Mouse (Mus musculus): ENCODE measurements around the gene Sema4c. TPM values are rescaled to one million over a fixed set of nuclear protein-coding genes. Genes with fewer than 3 reads are reported as not detected.
"Not testable (repeated sequence)": the region's sequence is repeated elsewhere in the genome, so short reads cannot be mapped to it uniquely, and the experiment has no call there.

Sema4c gene
- polyA plus RNA-seq, 1 experiment from 2014 or later = 2.0 TPM

GRCm38 (mm10) chr1:36541844-36542243 is 16.3 kb downstream of the Sema4c start:
- ATAC-seq (no peak), DNase-seq (no peak)
- Histone ChIP-seq H3K36me3 (replicated peaks; ENCODE audit: insufficient read depth, low read length) (peaks cover 12% of the 10 kb centered on the region; the same call in 1 of the 2 replicates), H3K9me3 (ENCODE audit: low read length) (no peaks in the 10 kb centered on the region), H3K27me3 (ENCODE audit: insufficient read depth, low read length) (no peaks in the 10 kb centered on the region), H3K4me1 (ENCODE audit: insufficient read depth) (0 out of 2 replicates have a peak, but pooled peaks cover 10% of the 10 kb centered on the region), H3K9ac (replicated peaks) (no peak overlapping the region), H3K4me3 (ENCODE audit: low read depth, low read length) (no peak overlapping the region), H3K27ac (ENCODE audit: low read depth) (no peak overlapping the region), H3K4me2 (ENCODE audit: low read depth, low read length) (no peak overlapping the region)
- WGBS (ENCODE audit: insufficient replicate concordance) = 94% methylated on average over 16 of the region's 16 CpGs
- TF ChIP-seq EP300 (IDR thresholded peaks at IDR 0.05; ENCODE audit: low read depth) (no peak), CTCF (IDR thresholded peaks at IDR 0.05; ENCODE audit: low read depth) (no peak)

DNA sequence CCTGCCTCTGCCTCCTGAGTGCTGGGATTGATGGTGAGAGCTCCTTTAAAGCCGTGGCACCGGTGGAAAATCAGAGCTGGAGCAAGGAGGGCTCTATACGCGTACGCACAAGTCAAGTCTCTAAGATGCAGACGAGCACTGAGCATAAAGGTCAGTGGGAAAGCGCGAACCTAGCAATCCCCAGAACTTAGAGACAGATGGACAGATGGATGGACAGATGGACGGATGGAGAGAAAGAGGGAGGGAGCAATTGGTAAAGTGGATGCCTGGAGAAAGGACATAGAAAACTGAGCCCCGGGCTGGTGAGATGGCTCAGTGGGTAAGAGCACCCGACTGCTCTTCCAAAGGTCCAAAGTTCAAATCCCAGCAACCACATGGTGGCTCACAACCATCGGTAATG is 17.3 kb downstream of the Sema4c start:
- H3K27me3 ChIP-seq (ENCODE audit: insufficient read depth, low read length) = no peaks in the 10 kb centered on the region
- H3K9me3 ChIP-seq (ENCODE audit: low read length) = no peaks in the 10 kb centered on the region
- no peak for DNase-seq
- no peak overlapping the region for H3K4me2 ChIP-seq (ENCODE audit: low read depth, low read length)
- 86% methylated on average over 12 of the region's 12 CpGs for WGBS (ENCODE audit: insufficient replicate concordance)
- no peak overlapping the region for H3K9ac ChIP-seq (replicated peaks)
- no peak overlapping the region for H3K27ac ChIP-seq (ENCODE audit: low read depth)
- ATAC-seq = no peak
- H3K36me3 ChIP-seq (replicated peaks; ENCODE audit: insufficient read depth, low read length) = peaks cover 12% of the 10 kb centered on the region; the same call in 1 of the 2 replicates
- H3K4me1 ChIP-seq (ENCODE audit: insufficient read depth) = peaks cover 10% of the 10 kb centered on the region; the same call in 1 of the 2 replicates
- H3K4me3 ChIP-seq (ENCODE audit: low read depth, low read length) = no peak overlapping the region
- no peak for TF ChIP-seq CTCF (IDR thresholded peaks at IDR 0.05; ENCODE audit: low read depth)
- no peak for TF ChIP-seq EP300 (IDR thresholded peaks at IDR 0.05; ENCODE audit: low read depth)

DNA sequence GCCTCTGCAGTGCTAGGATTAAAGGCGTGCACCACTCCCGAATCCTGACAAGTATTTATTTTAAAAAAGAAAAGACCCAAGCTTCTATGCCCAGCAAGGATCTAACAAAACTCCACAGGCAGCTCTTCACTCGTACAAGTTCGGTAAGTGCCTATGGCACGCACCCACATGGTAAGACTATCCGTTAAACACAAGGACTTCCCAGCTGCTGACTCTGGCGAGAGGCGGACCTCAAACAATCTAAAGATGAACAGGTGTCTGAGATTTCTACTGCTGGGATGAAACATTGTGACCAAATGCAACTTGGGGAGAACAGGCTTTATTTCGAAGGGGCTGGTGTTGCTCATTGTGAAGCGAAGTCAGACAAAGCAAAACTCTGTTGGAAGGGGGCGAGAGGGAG is 18.0 kb downstream of the Sema4c start:
- H3K4me3 ChIP-seq (ENCODE audit: low read depth, low read length) = no peak overlapping the region
- no peak overlapping the region for H3K9ac ChIP-seq (replicated peaks)
- no peak overlapping the region for H3K27ac ChIP-seq (ENCODE audit: low read depth)
- peaks cover 13% of the 10 kb centered on the region; the same call in 1 of the 2 replicates for H3K4me1 ChIP-seq (ENCODE audit: insufficient read depth)
- peaks cover 12% of the 10 kb centered on the region; the same call in 1 of the 2 replicates for H3K36me3 ChIP-seq (replicated peaks; ENCODE audit: insufficient read depth, low read length)
- H3K9me3 ChIP-seq (ENCODE audit: low read length) = no peaks in the 10 kb centered on the region
- ATAC-seq (no peak), DNase-seq (no peak)
- WGBS (ENCODE audit: insufficient replicate concordance) = 81% methylated on average over 11 of the region's 11 CpGs
- H3K4me2 ChIP-seq (ENCODE audit: low read depth, low read length) = no peak overlapping the region
- no peak for TF ChIP-seq EP300 (IDR thresholded peaks at IDR 0.05; ENCODE audit: low read depth)
- TF ChIP-seq CTCF (IDR thresholded peaks at IDR 0.05; ENCODE audit: low read depth) = no peak
- no peaks in the 10 kb centered on the region for H3K27me3 ChIP-seq (ENCODE audit: insufficient read depth, low read length)

- ATAC-seq = peak; percentile 97
- TF ChIP-seq EP300 (IDR thresholded peaks at IDR 0.05; ENCODE audit: low read depth) (0 out of 2 replicates have a peak, but pooled peaks have one; percentile 21), CTCF (IDR thresholded peaks at IDR 0.05; ENCODE audit: low read depth) (0 out of 2 replicates have a peak, but pooled peaks have one; percentile 1)
- Histone ChIP-seq H3K27me3 (ENCODE audit: insufficient read depth, low read length) (no peaks in the 10 kb centered on the region), H3K36me3 (replicated peaks; ENCODE audit: insufficient read depth, low read length) (peaks cover 12% of the 10 kb centered on the region; the same call in 1 of the 2 replicates), H3K9ac (replicated peaks) (no peak within 1 kb of the TSS), H3K27ac (ENCODE audit: low read depth) (peak within 1 kb of the TSS; percentile 70), H3K4me2 (ENCODE audit: low read depth, low read length) (no peak within 1 kb of the TSS), H3K4me3 (ENCODE audit: low read depth, low read length) (no peak within 1 kb of the TSS), H3K9me3 (ENCODE audit: low read length) (no peaks in the 10 kb centered on the region), H3K4me1 (ENCODE audit: insufficient read depth) (peaks cover 19% of the 10 kb centered on the region; the same call in 1 of the 2 replicates)
- DNase-seq = peak; percentile 76
- 44% methylated on average over 7 of the region's 9 CpGs for WGBS (ENCODE audit: insufficient replicate concordance)
Measured at GRCm38 (mm10) chr1:36539186-36539585, 19.0 kb downstream of the Sema4c start, which contains the start of gene Gm42417. TSS of gene Gm42417 (minus strand) at chr1:36539429.

DNA sequence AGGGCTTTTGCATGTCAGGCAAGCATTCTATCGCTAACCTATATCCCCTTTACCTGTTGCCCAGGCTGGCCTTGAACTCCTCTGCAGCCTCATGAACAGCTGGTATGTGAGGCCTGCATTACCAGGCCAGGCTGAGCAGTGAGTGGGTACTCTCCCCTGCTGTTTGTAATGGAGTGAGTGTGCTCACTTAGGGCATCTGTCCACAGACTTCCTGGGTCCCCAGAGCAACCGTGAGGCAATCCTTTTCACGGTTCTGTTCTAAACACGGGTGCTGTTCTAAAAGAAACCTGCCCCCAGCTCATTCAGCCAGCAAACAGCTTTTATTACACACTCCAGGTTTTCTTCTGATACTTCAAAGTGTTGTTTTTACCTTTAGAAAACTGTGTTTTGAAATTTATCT is 19.4 kb downstream of the Sema4c start:
- Histone ChIP-seq H3K27ac (ENCODE audit: low read depth) (peak overlapping the region; percentile 70), H3K36me3 (replicated peaks; ENCODE audit: insufficient read depth, low read length) (peaks cover 12% of the 10 kb centered on the region; the same call in 1 of the 2 replicates), H3K9me3 (ENCODE audit: low read length) (no peaks in the 10 kb centered on the region), H3K27me3 (ENCODE audit: insufficient read depth, low read length) (no peaks in the 10 kb centered on the region), H3K9ac (replicated peaks) (no peak overlapping the region), H3K4me1 (ENCODE audit: insufficient read depth) (peaks cover 19% of the 10 kb centered on the region; the same call in 1 of the 2 replicates), H3K4me2 (ENCODE audit: low read depth, low read length) (no peak overlapping the region), H3K4me3 (ENCODE audit: low read depth, low read length) (no peak overlapping the region)
- DNase-seq (no peak), ATAC-seq (peak; percentile 62)
- TF ChIP-seq CTCF (IDR thresholded peaks at IDR 0.05; ENCODE audit: low read depth) (no peak), EP300 (IDR thresholded peaks at IDR 0.05; ENCODE audit: low read depth) (no peak)
- WGBS (ENCODE audit: insufficient replicate concordance) = 58% methylated on average over 4 of the region's 4 CpGs

DNA sequence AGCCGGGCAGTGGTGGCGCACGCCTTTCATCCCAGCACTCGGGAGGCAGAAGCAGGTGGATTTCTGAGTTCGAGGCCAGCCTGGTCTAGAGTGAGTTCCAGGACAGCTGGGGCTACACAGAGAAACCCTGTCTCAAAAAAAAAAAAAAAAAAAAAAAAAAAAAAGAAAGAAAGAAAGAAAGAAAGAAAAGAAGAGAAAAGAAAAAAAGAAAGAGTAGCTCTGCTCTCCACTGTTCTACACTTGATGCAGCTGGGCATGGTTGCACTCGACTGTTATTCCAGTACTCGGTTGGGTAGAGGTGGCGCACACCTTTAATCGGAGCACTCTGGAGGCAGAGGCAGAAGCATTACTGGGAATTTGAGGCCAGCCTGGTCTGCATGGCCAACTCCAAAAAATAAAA is 21.4 kb downstream of the Sema4c start, which contains the start of gene Ankrd23:
Gene Ankrd23 (minus strand): TSS at position 101 of the 400 bp plus-strand sequence.
- 86% methylated on average over 9 of the region's 9 CpGs for WGBS (ENCODE audit: insufficient replicate concordance)
- DNase-seq; H3K36me3 ChIP-seq (replicated peaks; ENCODE audit: insufficient read depth, low read length); H3K4me3 ChIP-seq (ENCODE audit: low read depth, low read length); ATAC-seq; H3K4me2 ChIP-seq (ENCODE audit: low read depth, low read length); H3K9me3 ChIP-seq (ENCODE audit: low read length); H3K27me3 ChIP-seq (ENCODE audit: insufficient read depth, low read length): not testable (repeated sequence)
- Histone ChIP-seq H3K4me1 (ENCODE audit: insufficient read depth) (peaks cover 19% of the 10 kb centered on the region; the same call in 1 of the 2 replicates), H3K9ac (replicated peaks) (0 out of 2 replicates have a peak within 1 kb of the TSS, but pooled peaks have one; percentile 34), H3K27ac (ENCODE audit: low read depth) (peak within 1 kb of the TSS; percentile 78)

All from liver, postnatal 0 days (tissue).